Mouse (Mus musculus) liver, embryonic 13.5 days (tissue): Measurements from ENCODE around the gene 4933400A11Rik. TPM values are rescaled to one million over a fixed set of nuclear protein-coding genes. Genes with fewer than 3 reads are reported as not detected.

Experiments used
- ATAC-seq: fragments of 200-750 bp; cut with Nextera tagmentation; 2 replicates; pipeline ENCODE4 v1.8.0; 2017; ENCODE audit warnings: low read depth, mild to moderate bottlenecking, moderate number of reproducible peaks, moderate library complexity
- DNase-seq: peaks from one replicate; pipeline ENCODE4 v3.0.0; 2022
- H3K27ac ChIP-seq: fragments of 300-500 bp; sonication (generic); 2 replicates; pipeline ENCODE4 v1.5.1; 2015; ENCODE audit warnings: moderate library complexity, mild to moderate bottlenecking, inconsistent platforms
- H3K27me3 ChIP-seq: fragments of 300-500 bp; sonication (generic); 2 replicates; pipeline ENCODE4 v1.6.1; 2015; ENCODE audit warnings: mild to moderate bottlenecking, inconsistent platforms
- H3K36me3 ChIP-seq: fragments of 300-500 bp; sonication (generic); 2 replicates; pipeline ENCODE4 v1.6.1; 2015; ENCODE audit warnings: mild to moderate bottlenecking, inconsistent platforms
- H3K4me1 ChIP-seq: fragments of 300-500 bp; sonication (generic); replicated peaks from 2 replicates; pipeline ENCODE4 v1.6.1; 2015; ENCODE audit warnings: inconsistent platforms
- H3K4me2 ChIP-seq: fragments of 300-500 bp; sonication (generic); 2 replicates; pipeline ENCODE4 v1.6.1; 2015; ENCODE audit warnings: inconsistent platforms, mild to moderate bottlenecking, moderate library complexity
- H3K4me3 ChIP-seq: fragments of 300-500 bp; sonication (generic); replicated peaks from 2 replicates; pipeline ENCODE4 v1.5.1; 2015; ENCODE audit warnings: mild to moderate bottlenecking, inconsistent platforms
- H3K9ac ChIP-seq: fragments of 300-500 bp; sonication (generic); 2 replicates; pipeline ENCODE4 v1.6.1; 2015; ENCODE audit warnings: mild to moderate bottlenecking, inconsistent platforms
- H3K9me3 ChIP-seq: fragments of 300-500 bp; sonication (generic); replicated peaks from 2 replicates; pipeline ENCODE4 v1.6.1; 2016; ENCODE audit warnings: inconsistent platforms
- WGBS: fragments of 180-500 bp; shearing (Covaris S2); methylation state at CpG from one replicate; pipeline ENCODE4 v1.1.7; 2015; ENCODE audit not compliant: insufficient replicate concordance; 5-methylcytosine and 5-hydroxymethylcytosine counted together
- polyA plus RNA-seq: library from polyadenylated mRNA; unstranded; fragments of >200 nt; fragmentation: Nextera tagmentation; extraction: Ambion mirVana; gene quantifications from 2 replicates; pipeline ENCODE4 v1.2.1, GENCODE M21; 2015

The 4933400A11Rik gene
- polyA plus RNA-seq: not detected in 2 replicates

DNA sequence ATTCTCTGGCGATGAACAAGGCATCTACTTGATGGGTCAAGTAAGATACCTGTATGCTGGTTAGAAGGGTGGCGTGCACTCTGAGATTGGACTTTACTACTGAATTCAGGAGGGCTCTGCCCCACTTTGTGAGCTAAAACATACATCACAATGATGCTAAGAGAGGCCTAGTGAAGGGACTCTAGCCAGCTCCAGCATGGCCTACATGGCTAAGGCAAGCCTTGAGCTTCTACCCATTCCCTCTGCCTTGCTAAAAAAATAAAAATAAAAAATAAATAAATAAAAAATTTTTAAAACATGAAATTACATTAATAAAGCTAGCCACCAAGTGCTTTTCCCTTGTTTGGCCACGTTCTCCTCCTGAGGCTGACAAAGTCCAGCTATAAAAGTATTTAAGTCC lies at the start of gene 4933400A11Rik:
Gene 4933400A11Rik, minus strand, starts transcription at position 101 of the 400 bp plus-strand sequence.
- 48% methylated on average over 3 of the region's 3 CpGs for WGBS
- no peak within 1 kb of the TSS for H3K27ac ChIP-seq
- no peak within 1 kb of the TSS for H3K4me2 ChIP-seq
- H3K4me3 ChIP-seq: no peak within 1 kb of the TSS
- no peaks in the 10 kb centered on the region for H3K4me1 ChIP-seq
- no peak within 1 kb of the TSS for H3K9ac ChIP-seq
- no peak for DNase-seq
- H3K27me3 ChIP-seq: no peaks in the 10 kb centered on the region
- H3K36me3 ChIP-seq: no peaks in the 10 kb centered on the region
- no peak for ATAC-seq
- H3K9me3 ChIP-seq: no peaks in the 10 kb centered on the region

DNA sequence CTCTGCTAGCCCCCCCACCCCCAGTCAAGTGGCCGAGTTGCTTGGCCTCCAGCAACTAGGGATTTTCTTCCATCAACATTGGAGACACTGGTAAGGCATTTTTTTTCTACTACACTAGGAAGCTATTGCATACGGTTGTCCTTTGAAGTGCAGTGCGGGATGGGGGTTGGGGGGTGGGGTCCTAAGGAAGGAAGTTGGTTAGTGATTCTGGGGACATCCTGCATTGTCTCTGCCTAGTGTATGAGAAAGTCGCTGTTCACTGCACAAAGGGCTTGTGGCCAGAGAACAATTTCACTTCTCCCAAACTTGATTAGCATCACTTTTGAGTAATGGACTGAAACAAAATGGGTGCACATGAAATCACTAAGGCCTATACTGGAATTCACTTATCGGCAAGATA lies 48.7 kb upstream of the 4933400A11Rik start:
- 27% methylated on average over 5 of the region's 5 CpGs for WGBS
- no peak for ATAC-seq
- H3K4me3 ChIP-seq: no peak overlapping the region
- H3K9me3 ChIP-seq: no peaks in the 10 kb centered on the region
- no peak overlapping the region for H3K4me2 ChIP-seq
- no peak overlapping the region for H3K9ac ChIP-seq
- 0 out of 2 replicates have a peak, but pooled peaks cover 5% of the 10 kb centered on the region for H3K27me3 ChIP-seq
- H3K27ac ChIP-seq: no peak overlapping the region
- DNase-seq: no peak
- no peaks in the 10 kb centered on the region for H3K4me1 ChIP-seq
- no peaks in the 10 kb centered on the region for H3K36me3 ChIP-seq

DNA sequence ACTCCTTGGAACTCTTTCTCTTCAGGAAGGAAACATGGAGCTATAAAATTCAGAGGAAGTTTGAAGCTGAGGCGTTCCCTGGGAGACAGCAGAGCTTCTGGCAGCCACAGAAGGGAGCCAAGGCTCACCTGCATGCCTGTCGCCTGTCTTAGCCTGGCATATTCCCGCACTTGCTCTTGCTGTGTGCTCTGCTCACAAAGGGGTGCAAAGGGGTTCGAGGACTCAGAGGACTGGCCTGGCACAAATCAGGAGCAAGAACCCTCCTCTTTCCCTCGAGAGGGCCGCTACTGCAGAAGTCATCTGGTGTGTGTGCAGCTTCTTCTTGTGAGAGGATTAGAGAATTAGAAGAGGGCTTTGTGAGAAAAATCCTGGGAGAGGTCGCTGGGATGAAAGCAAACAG lies 48.3 kb upstream of the 4933400A11Rik start:
- ATAC-seq: no peak
- H3K4me3 ChIP-seq: no peak overlapping the region
- H3K4me2 ChIP-seq: no peak overlapping the region
- no peaks in the 10 kb centered on the region for H3K9me3 ChIP-seq
- no peak overlapping the region for H3K9ac ChIP-seq
- 35% methylated on average over 7 of the region's 7 CpGs for WGBS
- no peaks in the 10 kb centered on the region for H3K36me3 ChIP-seq
- DNase-seq: no peak
- no peaks in the 10 kb centered on the region for H3K4me1 ChIP-seq
- no peak overlapping the region for H3K27ac ChIP-seq
- 0 out of 2 replicates have a peak, but pooled peaks cover 5% of the 10 kb centered on the region for H3K27me3 ChIP-seq

DNA sequence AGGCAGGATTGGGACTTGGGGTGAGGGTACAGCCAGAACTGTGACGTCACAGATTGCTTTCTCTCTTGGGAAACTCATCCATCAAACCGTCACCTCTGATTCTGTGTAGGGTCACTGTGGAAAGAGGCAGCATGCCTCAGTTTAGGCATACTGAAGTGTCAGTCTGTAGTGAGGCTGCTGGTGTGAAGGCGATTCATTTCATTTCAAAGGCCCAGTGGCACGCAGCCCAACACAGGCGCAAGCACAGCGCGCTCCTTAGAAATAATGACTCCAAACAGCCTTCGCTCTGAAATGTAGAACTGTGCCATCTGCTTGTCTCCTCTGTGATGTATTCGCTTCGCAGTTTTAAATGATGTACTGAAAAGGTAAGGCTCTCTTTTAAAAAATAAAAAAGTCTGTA lies 47.5 kb upstream of the 4933400A11Rik start:
- no peak overlapping the region for H3K27ac ChIP-seq
- no peak overlapping the region for H3K4me3 ChIP-seq
- H3K36me3 ChIP-seq: no peaks in the 10 kb centered on the region
- H3K4me2 ChIP-seq: no peak overlapping the region
- no peaks in the 10 kb centered on the region for H3K9me3 ChIP-seq
- DNase-seq: no peak
- 0 out of 2 replicates have a peak, but pooled peaks cover 5% of the 10 kb centered on the region for H3K27me3 ChIP-seq
- WGBS: 65% methylated on average over 10 of the region's 10 CpGs
- no peak overlapping the region for H3K9ac ChIP-seq
- H3K4me1 ChIP-seq: no peaks in the 10 kb centered on the region
- ATAC-seq: no peak

DNA sequence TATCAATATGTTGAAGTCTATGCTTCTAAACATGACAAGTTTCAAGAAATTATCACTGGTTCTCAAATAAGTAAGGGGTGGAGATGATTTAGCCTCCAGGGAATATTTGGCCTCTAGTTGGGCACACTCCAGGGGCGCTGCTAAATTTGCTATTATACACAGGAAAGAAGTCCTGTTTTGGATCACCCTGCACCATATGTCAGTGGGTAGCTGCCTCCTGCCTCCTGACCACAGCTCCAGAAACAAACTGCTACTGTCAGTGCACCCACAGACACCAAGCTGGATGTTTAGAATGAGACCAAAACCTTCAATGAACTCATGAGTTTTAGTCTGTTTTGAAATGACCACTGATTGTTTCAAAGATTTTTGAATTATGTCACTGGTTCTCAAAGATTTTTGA lies 34.2 kb upstream of the 4933400A11Rik start:
- Histone ChIP-seq H3K27me3 (no peaks in the 10 kb centered on the region), H3K4me1 (no peaks in the 10 kb centered on the region), H3K4me2 (no peak overlapping the region), H3K4me3 (no peak overlapping the region), H3K27ac (no peak overlapping the region), H3K9ac (no peak overlapping the region), H3K36me3 (no peaks in the 10 kb centered on the region), H3K9me3 (no peaks in the 10 kb centered on the region)
- 44% methylated on average over 1 of the region's 1 CpGs for WGBS
- DNase-seq (no peak), ATAC-seq (no peak)

DNA sequence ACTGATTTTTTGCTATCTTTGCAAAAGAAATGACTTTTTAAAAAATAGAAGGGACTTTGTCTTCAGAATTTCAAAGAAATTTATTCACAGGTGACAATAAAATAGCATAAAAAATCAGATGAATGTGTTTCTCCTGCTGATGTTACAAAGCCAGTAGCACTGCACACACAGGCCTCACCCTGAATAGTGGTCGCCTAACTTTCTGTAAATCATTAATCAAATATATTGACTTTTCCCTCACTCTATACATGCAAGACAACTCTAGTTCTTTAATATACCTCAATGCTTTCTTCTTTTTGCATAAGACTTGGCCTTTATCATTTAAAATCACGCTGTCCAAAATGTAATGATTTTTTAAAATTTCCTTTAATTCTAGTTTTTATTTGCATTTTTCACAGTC lies 32.3 kb upstream of the 4933400A11Rik start:
- Histone ChIP-seq H3K36me3 (no peaks in the 10 kb centered on the region), H3K27ac (no peak overlapping the region), H3K4me2 (no peak overlapping the region), H3K9ac (no peak overlapping the region), H3K27me3 (no peaks in the 10 kb centered on the region), H3K4me1 (no peaks in the 10 kb centered on the region), H3K4me3 (no peak overlapping the region), H3K9me3 (no peaks in the 10 kb centered on the region)
- no peak for DNase-seq
- ATAC-seq: no peak
- 44% methylated on average over 2 of the region's 2 CpGs for WGBS

DNA sequence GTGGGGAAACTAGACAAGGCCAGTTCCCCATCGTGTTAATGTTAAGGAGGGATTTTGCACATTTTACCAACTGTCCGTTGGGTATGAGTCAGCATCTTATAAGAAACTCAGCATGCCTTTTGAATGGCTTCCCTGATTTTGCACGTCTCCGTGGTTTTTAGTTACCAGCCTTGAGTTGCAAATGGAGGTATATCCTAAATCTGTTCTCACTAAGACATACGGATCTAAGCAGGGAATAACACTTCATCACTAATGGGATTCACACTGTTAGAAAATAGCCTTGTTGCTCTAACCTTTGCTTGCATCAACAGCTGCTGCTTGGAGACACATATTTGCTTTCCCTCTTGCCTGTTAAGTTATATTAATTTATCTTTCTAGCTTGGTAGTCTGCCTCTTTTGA lies 31.9 kb upstream of the 4933400A11Rik start:
- Histone ChIP-seq H3K9ac (no peak overlapping the region), H3K36me3 (no peaks in the 10 kb centered on the region), H3K4me1 (no peaks in the 10 kb centered on the region), H3K4me2 (no peak overlapping the region), H3K4me3 (no peak overlapping the region), H3K27ac (no peak overlapping the region), H3K27me3 (no peaks in the 10 kb centered on the region), H3K9me3 (no peaks in the 10 kb centered on the region)
- WGBS: 50% methylated on average over 5 of the region's 5 CpGs
- DNase-seq (no peak), ATAC-seq (no peak)

DNA sequence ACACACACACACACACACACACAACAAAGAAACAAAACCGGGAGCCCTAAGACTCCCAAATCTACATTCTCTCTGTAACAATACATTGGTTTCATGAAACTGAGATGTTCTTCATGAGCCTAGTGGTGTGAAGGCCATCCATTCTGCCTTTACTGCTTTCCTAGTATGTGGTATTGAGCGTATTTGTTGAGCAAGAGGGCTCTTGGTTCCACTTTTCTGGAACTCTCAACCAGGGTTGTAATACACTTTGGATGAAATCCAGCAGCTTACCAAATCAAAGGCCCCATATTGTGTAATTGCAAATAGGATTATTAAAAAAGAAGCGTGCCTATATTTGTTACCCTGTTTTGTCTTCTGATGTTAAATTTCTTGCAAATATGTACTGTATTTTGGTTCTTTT lies 28.3 kb upstream of the 4933400A11Rik start:
- Histone ChIP-seq H3K9me3 (no peaks in the 10 kb centered on the region), H3K4me2 (no peak overlapping the region), H3K27ac (no peak overlapping the region), H3K4me1 (no peaks in the 10 kb centered on the region), H3K9ac (no peak overlapping the region), H3K27me3 (no peaks in the 10 kb centered on the region), H3K36me3 (no peaks in the 10 kb centered on the region), H3K4me3 (no peak overlapping the region)
- ATAC-seq (no peak), DNase-seq (no peak)
- WGBS: 60% methylated on average over 3 of the region's 3 CpGs

DNA sequence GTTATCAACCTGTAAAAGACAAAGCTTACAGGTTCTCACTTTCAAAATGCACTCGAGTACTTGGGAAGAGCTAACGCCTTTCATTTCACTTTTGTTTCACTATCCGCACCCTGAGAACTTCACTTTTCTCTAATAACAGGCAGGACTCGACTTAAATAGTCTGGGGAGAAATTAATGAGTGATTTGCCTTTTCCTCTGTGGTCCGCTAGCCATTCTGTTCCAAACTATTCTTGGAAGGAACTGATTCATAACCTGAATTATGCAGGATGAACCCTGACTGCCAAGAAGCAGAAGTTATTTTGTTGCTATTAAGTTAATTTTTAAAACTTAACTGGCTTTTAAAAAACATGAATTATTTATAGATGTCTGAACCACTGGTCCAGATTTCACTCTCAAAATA lies 26.4 kb upstream of the 4933400A11Rik start:
- 43% methylated on average over 5 of the region's 5 CpGs for WGBS
- no peak for DNase-seq
- Histone ChIP-seq H3K9me3 (no peaks in the 10 kb centered on the region), H3K4me1 (no peaks in the 10 kb centered on the region), H3K27ac (no peak overlapping the region), H3K36me3 (no peaks in the 10 kb centered on the region), H3K27me3 (no peaks in the 10 kb centered on the region), H3K4me3 (no peak overlapping the region), H3K4me2 (no peak overlapping the region), H3K9ac (no peak overlapping the region)
- ATAC-seq: no peak

DNA sequence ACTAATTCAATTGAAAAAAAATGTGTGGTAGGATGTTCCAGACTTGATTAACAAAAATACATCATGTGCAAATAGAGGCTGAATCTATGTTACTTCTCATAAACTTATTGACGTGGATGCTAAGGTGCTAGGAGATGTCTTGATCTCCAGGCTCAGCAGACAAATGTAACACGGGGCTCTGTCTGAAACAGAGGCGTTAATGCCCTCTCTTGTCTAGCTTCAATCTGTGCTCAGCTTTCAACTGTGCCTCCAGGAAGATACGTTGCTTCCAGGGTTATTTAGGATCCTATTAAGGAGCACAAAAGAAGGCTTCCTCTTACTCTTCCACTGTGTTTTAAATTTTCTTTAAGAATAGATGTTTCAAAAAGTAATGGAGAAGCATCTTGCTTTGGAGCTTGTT lies 20.8 kb upstream of the 4933400A11Rik start:
- DNase-seq: no peak
- Histone ChIP-seq H3K9ac (no peak overlapping the region), H3K4me2 (no peak overlapping the region), H3K27ac (no peak overlapping the region), H3K27me3 (no peaks in the 10 kb centered on the region), H3K36me3 (no peaks in the 10 kb centered on the region), H3K4me3 (no peak overlapping the region), H3K9me3 (no peaks in the 10 kb centered on the region), H3K4me1 (no peaks in the 10 kb centered on the region)
- 38% methylated on average over 4 of the region's 4 CpGs for WGBS
- ATAC-seq: no peak

DNA sequence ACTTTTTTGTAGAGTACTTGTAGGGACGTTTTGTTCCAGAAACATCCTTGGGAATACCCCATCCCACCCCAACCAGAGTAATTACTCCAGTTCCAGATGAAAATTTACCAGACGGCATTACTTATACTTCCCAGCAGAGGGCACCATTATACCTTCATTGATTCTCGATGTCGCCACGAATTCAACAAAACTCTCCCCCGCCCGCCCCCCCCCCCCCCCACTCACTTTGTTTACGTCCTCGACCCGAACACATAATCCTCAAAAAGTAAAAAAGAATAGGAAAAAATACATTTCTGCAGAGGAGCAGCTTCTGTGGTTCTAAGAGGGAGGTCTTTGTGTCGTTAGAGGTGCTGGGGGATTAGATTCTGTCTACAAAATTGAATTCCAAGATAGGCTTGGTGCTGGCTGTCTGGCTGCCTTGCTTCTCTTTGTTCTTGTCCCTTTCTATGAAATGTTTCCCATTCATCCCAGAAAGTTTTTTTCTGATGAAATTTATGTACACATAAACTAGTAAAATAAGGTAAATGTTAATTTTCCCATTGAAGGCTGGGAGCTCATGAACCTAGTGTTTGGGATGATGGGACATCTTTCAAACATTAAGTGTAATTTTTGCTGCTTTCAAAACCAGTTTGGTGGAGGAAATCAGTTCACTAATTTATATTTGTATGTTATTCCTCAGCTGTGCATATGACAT lies 19.7 kb upstream of the 4933400A11Rik start:
- Histone ChIP-seq H3K9ac (no peak overlapping the region), H3K36me3 (no peaks in the 10 kb centered on the region), H3K4me2 (no peak overlapping the region), H3K4me3 (no peak overlapping the region), H3K27me3 (no peaks in the 10 kb centered on the region), H3K9me3 (no peaks in the 10 kb centered on the region), H3K4me1 (no peaks in the 10 kb centered on the region), H3K27ac (no peak overlapping the region)
- ATAC-seq (no peak), DNase-seq (no peak)
- 4% methylated on average over 11 of the region's 11 CpGs for WGBS

DNA sequence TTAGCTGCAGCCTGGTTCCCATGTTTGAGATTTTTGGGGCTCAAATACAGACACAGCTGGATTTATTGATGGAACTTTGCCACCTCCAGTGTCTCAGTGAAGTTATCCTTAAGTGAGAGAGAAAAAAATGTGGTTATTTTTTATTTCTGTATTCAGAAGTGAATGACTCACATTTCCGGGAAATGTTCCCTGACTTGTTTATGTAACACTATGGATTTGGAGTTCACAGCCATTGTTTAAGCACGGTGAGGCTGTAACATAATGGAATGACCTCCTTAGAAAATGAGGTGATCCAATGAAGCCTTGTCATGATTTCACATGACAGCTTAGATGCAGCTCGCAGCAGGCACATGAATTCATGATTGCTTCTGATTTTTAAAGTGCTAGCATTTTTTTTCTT lies 17.7 kb upstream of the 4933400A11Rik start:
- no peak overlapping the region for H3K27ac ChIP-seq
- no peak overlapping the region for H3K4me3 ChIP-seq
- H3K4me2 ChIP-seq: no peak overlapping the region
- H3K9me3 ChIP-seq: no peaks in the 10 kb centered on the region
- H3K27me3 ChIP-seq: no peaks in the 10 kb centered on the region
- WGBS: 47% methylated on average over 3 of the region's 3 CpGs
- H3K36me3 ChIP-seq: no peaks in the 10 kb centered on the region
- no peaks in the 10 kb centered on the region for H3K4me1 ChIP-seq
- H3K9ac ChIP-seq: no peak overlapping the region
- ATAC-seq: no peak
- no peak for DNase-seq
